Mouse (Mus musculus): Measurements from ENCODE around the gene Zbtb46.

Zbtb46 gene

DNA sequence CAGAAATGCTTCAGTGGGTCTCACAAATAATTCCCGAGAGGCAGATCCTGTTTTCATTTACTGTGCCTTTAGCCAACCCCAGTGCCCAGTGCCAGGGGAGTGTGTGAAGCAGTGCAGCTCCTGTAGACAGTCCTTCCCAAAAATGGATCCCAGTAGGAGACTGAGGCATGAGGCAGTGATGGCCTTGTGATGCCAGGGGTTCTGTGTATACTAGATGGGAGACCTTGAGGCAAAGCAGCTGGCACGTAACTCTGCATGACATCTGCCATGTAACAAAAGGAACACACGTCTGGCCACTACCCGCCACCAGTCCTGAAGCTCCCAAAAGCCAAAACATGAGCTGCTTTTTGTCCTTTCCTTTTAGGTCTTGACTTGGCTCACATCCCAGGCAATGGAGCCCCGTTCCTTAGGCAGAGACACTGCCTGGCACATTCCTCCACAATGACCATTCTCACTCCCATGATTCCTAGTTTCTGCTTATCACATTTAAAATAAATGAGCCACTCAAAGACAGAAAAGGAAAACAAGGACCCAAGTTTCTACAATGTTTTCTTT lies 61.9 kb downstream of the Zbtb46 start:
- no peak for DNase-seq

DNA sequence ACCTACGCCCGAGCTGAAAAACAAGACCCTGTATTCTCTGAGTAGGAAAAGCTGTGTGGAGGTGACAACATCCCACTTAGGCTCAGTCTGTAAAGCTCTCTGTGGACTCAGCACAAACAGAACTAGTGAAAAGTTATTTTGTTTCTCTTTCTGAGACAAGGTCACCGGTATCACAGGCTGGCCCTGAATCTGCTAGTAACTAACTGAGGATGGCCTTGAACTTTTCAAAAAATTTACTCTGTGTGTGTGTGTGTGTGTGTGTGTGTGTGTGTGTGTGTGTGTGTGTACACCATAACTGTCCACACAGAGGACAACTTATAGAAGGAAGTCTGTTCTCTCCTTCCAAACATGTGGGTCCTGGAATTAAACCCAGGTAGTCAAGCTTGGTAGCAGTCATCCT lies 65.1 kb downstream of the Zbtb46 start:
- DNase-seq, result no peak

DNA sequence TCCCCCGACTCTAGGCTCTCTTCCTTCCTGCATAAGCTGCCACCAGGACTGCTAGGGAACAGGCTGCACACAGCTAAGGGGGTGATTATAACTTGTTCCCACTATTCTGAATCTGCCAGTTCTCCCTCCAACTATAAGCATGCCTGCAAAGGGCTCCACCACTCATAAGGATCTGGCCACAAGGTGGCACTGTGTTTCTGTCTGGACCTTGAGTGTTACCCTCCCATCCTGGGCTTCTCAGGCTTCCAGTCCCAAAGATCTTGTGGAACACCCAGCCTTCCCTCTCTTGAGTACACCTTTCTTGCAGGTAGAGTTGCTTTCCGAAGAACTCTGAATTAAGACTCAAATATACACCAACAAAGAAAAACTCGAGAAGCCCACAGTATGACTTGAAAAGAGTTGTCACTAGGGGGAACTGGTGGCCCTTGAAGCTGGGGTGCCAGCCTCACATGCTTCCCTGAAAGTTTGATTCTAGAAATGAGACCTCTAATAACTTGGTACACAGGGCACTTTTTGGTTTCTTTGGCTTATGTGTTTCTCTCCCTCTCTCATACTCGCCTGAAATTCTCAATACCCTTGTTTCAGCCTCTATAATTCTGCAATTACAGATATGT lies 66.5 kb downstream of the Zbtb46 start:
- DNase-seq, result peak; percentile 92

DNA sequence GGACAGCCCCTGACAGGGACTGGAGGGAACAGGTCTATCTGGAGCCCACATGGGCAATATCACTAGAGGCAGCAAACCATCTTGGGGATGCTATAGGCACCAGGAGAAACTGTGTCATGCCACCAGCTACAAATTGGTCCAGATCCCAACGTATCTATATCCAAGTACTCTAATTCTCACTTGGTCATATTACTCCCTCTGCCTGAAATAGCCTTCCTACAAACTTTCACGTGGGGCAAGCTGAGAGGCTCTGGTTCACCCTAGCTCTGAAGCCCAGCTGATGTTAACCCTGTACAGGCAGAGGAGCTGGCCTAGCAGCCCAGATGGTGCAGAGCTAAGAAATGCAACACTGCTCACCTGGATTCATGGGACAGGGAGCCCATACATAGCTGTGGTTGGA lies 67.7 kb downstream of the Zbtb46 start:
- no peak for DNase-seq

DNA sequence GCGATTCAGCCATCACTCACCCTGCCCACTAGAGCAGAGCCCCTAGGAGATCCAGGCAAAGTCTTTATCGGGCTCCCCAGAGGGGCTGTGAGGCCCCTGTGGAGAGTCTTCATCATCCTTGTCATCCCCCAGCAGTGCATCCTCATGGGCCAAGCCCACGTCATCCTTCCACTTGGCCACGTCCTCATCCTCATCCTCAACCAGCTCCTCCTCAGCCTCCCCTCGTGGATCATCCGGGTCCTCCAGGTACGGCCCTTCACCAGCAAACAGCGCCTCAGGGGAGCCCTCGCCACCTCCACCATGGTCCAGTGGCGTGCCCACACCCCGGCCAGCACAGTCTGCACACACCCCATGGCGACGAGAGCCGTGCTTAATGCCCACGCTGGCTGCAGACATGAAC lies 68.2 kb downstream of the Zbtb46 start:
- DNase-seq, result no peak

DNA sequence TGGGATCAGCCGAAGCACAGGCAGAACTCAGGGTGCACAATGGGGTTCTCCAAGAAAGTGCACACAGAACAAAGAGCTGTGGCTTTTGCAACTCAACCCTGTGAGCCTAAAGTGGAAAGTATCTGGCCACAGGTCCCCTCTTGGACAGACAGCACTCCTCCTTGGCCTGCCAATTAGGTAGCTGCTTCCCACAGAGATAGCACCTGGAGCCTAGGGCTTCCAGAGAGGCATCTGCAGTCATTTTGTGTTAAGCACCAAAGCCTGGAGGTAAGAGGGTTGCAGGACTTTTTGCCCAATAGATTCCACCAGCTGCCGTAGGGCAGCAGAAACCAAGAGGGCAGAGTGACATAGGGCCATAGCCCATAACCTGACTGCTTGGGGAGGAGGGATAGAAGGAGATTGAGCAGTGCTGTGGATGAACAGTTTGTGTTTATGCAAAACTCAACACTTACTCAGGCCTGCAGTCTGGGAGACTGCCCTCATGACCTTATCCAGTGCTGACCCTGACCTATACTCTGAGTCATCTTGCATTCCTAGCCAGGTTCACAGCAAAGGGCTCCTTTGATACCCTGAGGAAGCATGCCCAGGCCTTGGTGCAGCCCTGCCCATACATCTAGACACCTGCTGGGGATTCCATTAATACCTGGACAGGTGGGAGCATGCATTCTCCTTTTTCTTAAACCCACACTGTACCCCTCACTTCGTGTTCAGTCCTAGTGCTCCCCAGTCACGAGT lies 68.9 kb downstream of the Zbtb46 start:
- no peak for DNase-seq

DNA sequence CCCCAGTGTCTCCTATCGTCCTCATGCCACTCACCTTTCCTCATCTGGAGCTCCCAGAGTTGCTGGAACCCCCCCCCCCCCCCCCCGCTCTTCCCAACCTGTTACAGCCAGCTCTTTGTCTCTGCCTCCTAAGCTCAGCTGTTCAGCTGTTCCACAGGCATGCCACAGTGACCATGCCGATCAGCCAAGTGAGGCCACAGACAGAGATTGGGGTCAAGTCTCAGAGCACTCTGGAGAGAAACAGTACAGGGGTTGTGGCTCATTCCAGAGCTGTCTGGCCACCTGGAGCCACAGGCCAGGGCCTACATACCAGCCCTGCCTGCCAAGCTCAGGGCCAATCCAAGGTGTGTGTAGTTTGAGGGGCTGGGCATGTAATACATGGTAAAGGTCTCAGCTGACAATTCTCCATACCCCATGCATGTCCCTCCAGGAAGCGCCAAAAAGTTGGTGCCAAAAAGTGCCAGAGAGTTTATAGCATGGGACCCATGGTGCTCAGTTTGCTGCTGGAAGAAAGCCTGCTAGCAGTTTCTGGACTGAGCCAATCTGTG lies 72.5 kb downstream of the Zbtb46 start:
- no peak for DNase-seq

DNA sequence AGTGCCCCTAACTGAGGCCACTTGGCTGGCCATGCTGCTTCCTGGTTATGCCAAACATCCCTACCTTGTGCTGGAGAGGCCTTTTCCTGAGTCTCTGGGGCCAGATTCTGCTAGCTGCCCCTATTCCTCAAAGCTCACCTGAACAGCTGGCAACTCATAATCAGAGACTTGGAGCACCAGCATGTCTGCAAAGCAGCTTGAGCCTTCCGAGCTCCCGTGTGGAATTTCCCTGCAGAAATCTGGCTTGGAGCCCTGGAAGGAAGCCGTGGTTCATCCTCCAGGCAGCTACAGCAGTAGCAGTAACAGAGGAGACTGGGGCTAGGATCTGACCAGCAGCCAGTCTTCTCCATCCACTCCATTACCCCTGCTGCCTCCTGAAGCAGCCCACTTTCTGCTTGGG lies 73.3 kb downstream of the Zbtb46 start:
- DNase-seq, result no peak

DNA sequence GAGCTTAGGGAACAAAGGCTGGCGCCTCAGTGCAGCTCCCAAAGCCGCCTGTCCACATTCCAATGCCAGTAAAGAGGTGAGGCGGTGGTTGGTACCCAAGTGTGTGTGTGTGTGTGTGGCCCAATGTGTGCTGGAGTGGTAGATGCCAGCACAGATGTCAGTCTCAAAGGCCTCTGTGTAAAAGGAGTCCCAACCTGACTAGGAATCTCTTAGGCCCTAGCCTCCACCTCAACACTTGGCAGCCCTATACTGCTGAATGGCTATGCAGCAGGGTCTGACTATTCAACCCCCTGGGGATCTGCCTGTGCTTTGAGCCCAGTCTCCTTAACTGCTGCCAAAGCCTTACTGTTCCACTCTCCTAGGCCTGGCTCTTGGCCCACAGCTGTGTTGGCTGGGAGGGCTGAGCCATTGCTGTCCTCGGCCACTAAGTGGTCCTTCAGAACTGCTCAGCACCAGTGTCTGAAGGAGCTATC lies 74.3 kb downstream of the Zbtb46 start:
- DNase-seq, result no peak

DNA sequence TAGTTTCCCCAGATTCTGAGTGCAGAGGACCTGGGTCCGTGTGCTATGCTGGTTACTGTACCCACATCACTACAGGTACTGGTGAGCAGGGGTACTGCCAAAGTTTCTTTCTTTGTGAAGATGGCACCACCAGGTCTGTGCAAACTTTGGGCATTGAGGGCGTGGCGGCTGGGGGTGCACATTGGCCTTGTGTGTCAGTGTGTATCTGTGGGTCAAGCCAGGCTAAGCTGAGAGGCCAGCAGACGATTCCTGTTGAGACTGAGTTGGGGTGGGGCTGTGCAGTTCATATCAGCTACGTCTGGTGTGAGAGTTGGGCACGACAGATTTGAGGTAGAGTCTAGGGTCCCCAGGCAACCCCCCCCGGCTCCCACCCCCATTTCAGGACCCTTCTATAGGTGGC lies 74.8 kb downstream of the Zbtb46 start:
- DNase-seq, result no peak

DNA sequence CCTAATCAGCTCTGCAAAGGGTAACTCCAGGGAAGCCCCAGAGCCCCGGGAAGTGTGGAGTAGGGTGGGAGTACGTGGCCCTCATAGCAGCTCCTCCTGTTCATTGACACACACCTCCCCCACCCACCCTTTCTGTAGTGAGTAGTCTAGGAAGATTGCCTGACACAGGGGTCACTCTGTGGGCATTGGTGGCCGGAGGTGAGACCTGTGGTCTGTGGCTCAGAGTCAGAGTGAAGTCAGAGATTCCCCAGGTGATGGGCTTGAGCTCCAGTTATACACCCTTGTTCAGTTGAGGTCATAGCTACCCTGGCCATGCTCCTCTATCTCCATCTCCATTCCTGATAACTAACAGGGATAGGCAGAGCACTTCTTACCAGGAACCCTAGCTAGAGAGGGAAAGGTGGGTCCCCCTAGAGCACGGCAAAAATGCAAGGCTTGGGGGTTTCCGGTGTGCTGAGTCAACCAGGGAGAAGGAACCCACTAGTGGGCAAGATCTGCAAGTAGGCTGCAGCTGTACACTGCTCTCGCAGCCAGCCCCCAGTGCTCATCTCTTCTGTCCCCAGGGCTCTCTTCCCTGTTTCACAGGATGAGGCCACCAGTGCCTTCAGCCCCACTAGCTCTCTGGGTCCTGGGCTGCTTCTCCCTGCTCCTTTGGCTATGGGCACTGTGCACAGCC lies 77.5 kb downstream of the Zbtb46 start:
- DNase-seq, result no peak

DNA sequence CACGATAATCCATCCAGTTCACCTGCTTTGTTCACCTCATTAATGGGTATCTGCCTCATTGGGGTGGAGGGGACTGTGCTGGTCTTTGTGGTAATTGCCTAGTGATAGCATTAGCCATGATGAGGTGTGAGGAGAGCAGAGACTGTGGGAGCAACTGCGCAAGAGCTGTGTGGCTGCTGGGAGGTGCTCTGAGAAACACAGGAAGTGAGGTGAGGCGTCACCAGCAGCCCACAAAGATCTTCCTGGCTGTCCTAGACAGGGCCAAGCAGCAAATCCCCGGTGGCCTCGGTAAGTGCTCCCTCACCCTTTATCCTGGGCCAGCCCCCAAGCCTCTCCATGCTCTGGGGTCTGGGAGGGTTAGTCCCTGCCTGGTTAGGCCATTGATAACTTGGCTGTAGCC lies 78.1 kb downstream of the Zbtb46 start:
- no peak for DNase-seq

DNA sequence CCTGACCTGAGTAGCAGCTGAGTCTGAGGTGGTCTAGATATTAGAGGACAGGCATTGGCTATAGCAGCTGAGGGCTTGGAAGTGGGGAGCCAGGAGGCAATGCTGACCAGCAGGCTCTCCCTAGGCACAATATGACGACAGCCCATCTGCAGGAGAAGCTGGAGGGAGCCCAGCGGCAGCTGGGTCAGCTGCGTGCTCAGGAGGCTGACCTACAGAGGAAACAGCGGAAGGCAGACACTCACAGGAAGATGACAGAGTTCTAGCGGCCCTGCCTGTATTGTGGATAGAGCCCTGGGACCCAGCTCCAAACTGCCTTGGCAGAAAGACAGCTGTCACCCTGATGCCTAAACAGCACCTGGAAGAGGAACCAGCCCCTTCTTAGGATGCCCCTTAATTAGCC lies 79.0 kb downstream of the Zbtb46 start:
- no peak for DNase-seq

DNA sequence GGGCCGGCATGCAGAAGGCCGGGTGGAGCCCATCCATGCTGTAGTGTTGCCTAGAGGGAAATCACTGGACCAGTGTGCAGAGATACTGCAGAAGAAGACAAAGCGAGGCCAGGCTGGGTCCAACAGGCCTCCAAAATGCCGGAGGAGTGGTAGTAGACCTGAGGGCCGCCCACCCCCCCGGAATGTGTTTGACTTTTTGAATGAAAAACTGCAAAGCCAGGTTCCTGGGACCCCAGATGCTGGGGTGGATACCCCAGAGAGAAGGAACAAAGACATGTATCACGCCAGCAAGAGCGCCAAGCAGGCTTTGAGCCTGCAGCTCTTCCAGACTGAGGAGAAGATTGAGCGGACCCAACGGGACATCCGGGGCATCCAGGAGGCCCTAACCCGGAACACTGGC lies 79.4 kb downstream of the Zbtb46 start, which contains the start of gene Lime1:
Gene Lime1, plus strand, starts transcription at position 301 of the 400 bp plus-strand sequence.
- no peak for DNase-seq

DNA sequence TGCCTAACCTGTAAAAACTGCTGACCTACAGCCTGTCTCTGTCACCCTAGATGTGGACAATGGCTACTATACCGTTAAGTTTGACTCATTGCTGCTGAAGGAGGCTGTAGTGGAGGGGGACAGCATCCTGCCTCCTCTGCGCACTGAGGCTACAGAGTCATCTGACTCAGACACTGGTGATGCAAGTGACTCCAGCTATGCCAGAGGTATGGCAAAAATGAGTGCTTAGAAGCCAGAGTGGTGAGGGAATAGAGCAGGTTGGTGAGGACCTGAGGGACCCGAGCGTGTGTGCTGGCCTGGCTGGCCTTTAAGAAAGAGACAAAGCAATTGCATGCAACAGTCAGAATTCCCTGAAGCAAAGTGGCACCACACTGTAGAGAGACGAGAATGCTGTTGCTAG lies 80.5 kb downstream of the Zbtb46 start:
- DNase-seq, result no peak

DNA sequence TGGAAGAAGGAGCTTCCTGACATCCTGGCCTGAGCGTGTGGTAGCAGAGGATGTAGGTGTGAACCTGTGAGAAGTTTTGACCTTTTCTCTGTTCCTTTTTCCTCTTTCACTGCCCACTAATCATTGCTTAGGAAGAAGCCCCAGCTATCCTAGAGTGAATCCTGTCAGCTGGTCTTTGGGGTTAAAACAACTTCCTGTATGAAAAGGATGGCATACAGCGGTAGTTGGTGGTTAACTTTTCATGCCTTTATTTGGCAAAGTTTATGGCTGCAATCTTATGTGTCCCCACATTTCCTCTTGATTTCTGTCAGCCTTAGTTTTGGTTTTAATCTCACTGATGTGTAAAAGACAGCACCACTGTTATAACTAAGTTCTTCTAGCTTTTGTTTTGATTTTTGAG lies 82.0 kb downstream of the Zbtb46 start:
- no peak for DNase-seq

DNA sequence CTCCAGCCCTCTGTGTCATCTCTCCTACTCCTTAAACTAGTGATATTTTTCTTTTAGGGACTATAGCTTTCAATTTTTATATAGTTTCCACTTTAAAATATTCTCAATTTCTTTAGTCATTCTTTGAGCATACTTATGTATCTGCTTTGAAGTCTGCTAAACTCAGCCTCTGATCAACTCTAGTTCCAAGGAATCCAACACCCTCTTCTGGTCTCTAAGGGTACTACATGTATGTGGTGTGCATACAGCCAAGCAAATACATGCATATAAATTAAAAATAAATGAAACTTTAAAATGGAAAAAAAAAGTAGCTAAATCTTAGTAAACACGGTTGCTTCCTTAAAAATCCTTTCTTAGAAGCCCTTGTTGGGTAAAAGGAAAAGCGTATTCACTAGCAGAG lies 83.4 kb downstream of the Zbtb46 start:
- peak; percentile 40 for DNase-seq

DNA sequence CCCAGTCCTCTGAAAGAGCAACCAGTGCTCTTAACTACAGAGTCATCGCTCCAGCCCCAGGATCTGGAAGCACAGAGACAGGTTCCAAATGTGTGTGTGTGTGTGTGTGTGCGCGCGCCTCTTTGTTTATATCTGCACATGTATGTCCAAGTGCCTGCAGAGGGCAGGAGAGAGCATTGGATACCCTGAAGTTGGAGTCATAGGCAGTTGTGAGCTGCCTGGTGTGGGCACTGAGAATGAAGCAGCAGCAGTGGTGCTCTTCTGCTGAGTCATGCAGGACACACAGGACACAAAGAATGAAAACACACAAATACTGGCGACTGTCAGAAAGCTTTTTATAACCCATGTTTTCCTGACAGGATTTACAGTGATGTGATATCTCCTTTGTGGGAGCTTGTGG lies 89.2 kb downstream of the Zbtb46 start:
- peak; percentile 13 for DNase-seq

DNA sequence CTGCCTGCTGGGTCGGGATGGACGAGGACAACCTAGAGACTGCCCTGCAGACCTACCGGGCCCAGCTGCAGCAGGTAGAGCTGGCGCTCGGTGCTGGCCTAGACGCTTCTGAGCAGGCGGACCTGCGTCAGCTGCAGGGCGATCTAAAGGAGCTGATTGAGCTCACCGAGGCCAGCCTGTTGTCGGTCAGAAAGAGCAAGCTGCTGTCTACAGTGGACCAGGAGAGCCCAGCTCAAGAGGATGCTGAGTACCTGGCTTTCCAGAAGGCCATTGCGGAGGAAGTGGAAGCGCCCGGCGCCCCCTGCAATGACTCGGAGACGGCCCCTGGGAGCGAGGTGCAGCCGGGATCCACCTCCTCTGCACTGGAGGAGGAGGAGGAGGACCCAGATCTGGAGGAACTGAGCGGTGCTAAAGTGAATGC lies 93.6 kb downstream of the Zbtb46 start:
- peak; percentile 40 for DNase-seq

DNA sequence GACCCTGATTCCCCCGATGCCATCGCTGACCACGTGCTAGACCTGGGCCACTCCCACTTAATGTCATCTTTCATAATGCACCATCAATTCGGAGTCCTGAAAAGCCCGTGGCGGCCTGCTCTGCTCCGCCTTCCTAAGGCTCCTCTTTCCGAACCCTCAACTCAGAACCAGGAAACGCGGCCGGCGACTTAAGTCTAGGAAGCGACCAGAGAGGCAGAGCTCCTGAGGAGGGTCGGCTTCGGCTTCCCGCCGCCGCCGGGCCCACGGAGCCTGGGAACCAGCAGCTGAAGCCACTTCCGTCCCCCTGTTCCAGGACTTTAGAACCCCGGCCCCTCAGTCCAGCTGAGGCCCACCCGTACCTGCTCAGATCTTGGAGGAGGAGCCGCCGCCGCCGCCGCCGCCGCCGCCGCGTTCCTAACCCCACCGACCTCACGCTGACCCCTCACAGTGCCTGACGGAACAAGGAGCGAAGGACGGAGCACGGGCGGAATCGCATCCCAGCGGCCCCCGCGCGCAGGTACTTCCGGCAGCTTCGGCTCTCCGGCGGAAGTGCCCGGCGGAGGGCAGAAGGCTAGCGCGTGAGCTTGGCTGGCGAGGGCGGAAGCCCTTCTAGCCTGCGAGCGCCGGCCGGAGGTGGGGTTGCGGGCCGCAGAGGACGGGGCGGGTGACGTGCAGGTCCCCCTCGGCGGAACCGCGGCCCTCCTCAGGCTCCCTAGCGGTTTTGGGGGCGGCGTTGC lies 94.2 kb downstream of the Zbtb46 start, which contains the start of the genes Zgpat and Arfrp1:
Gene Zgpat, plus strand, starts transcription at position 69 of the 737 bp plus-strand sequence.
Gene Arfrp1, minus strand, starts transcription at position 545 of the 737 bp plus-strand sequence.
- DNase-seq, result peak; percentile 96

DNA sequence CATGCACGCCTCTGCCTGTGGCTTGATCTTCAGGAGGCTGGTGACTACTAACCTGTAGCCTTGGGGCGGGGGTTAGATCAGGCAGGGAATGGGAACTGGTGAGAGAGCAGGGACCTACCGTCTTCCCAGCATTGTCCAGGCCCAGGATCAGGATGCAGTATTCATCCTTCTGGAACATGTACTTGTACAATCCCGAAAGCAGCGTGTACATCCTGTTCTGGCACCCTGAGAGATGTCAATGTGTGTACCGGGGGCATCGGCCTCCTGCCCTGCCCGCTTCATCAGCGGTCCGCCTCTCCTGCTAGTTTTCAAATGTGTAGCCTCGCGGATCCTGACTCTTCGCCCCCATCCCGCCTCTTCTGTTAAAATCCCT lies 94.8 kb downstream of the Zbtb46 start:
- DNase-seq, result no peak

DNA sequence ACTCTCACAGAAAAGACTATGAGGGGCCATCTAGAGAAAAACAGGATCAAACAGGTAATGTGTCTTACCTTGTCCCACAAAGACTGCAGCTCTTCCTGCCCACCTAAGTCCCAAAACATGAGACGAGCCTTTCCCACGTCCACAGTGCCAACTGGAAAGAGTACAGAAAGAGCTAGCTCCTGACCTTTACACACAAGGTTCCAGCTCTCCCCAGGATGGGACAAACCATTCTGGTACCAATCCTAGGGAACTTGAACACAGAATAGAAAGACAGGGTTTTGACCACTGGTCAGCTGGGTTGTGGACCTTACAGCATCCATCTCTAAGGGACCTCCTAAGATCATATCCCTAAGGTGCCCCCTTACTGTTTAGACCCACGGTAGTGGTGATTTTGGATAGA lies 95.3 kb downstream of the Zbtb46 start:
- DNase-seq, result no peak

DNA sequence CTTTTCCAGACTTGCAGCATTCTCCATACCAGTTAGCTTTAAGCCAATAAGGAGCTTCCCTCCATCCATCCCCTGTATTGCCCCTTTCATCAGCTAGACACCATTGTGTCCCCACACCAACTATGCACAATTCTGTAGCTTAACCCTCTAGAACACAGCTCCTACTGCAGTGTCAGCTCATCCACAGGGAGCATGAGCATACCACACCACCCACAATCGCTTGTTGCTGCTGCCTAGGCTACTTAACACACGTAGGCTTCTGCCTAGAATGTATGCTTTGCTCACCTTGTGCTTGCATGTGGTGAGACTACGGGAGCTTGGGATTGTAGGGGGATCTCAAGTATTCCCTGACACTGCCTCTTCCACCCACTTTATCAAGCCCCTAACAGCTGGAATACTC lies 102.4 kb downstream of the Zbtb46 start:
- DNase-seq, result no peak

Data from embryo, embryonic 11 days (tissue).